Mouse (Mus musculus) layer of hippocampus, adult 11-12 months (tissue): ENCODE measurements around the gene Fgf10.

Experiments used
- DNase-seq: peaks from one replicate; pipeline ENCODE4 v3.0.0; 2022; ENCODE audit warnings: low spot score

Fgf10 gene

DNA sequence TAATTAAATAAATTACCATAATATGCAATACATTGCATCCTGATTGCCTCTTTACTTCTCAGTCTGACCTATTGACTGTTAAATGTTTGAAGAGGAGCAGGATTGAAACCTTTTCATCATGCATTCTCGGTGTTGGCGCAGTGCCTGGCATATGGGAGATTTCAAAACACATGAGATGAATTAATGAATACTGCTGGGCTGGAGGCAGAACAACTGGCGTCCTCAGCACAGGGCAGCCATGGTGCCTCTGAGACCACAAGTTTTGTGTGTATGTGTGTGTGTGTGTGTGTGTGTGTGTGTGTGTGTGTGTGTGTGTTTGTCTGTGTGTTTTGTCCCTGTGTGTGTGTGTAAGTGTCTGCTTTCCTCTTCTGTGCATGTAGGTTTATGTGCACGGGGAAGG is 165.5 kb downstream of the Fgf10 start:
- DNase-seq: no peak
